Mouse (Mus musculus): Measurements from ENCODE around the gene Chek2.

GRCm38 (mm10) chr5:110897114-110897788 lies 57.5 kb downstream of the Chek2 start:
- no peak for TF ChIP-seq CTCF (IDR thresholded peaks at IDR 0.05; ENCODE audit: borderline replicate concordance, insufficient read depth, low read depth, low read length)
- no peak for TF ChIP-seq POLR2A (IDR thresholded peaks at IDR 0.05; ENCODE audit: borderline replicate concordance, insufficient read depth, low read length)
